Mouse (Mus musculus): ENCODE data around the gene Mob3c. TPM values are rescaled to one million over a fixed set of nuclear protein-coding genes. Genes with fewer than 3 reads are reported as not detected.

The Mob3c gene
- polyA plus RNA-seq, 1 experiment: 36.4 TPM

DNA sequence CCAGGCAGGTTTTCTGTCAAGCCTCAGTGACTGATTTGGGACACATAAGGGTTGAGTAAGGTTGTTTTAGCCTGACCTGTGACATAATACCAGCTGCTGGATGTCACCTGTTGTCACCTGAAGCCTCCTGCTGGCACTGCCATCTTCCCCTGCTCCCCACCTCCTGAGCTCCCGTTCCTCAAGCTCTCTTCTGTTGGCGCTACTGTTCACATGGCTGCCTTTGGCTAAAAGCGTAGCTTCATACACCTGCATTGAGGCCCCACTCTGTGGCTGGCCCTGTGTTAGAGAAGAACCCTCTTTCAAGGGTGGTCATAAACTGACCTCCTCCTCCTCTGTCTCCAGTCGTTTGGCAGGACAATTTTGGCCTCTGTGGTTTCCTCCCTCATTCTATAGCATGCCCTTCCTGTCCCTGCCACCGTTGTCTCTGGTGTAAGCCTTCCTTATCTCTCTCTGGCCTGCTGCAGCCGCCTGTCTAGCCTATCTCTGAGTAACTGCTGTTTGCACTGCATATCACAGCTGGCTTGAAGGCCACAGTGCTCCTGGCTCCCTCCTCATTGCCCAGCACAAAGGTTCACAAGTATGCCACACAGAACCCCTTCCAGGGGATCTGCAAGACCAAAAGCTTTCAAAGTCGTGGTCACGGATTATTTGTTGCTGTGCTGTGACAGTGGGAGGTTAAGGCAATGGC lies 21.2 kb downstream of the Mob3c start:
- H3K27ac ChIP-seq (ENCODE audit: control insufficient read depth, insufficient read depth, low read length): no peak overlapping the region
- 52% methylated on average over 8 of the region's 8 CpGs for WGBS
- peaks cover 27% of the 10 kb centered on the region for H3K36me3 ChIP-seq (ENCODE audit: control insufficient read depth, insufficient read depth, low read length)
- TF ChIP-seq CTCF (IDR thresholded peaks at IDR 0.05; ENCODE audit: borderline replicate concordance, control insufficient read depth, extremely low read depth, insufficient read depth, low read length, poor library complexity): no peak
- H3K27me3 ChIP-seq (ENCODE audit: control insufficient read depth, insufficient read depth, low read length): no peaks in the 10 kb centered on the region
- no peak overlapping the region for H3K4me3 ChIP-seq (ENCODE audit: control insufficient read depth, insufficient read depth, low read length)
- DNase-seq: no peak
- no peaks in the 10 kb centered on the region for H3K4me1 ChIP-seq (replicated peaks; ENCODE audit: control insufficient read depth, insufficient read depth, low read length)

- H3K36me3 ChIP-seq (ENCODE audit: control insufficient read depth, insufficient read depth, low read length): peaks cover 27% of the 10 kb centered on the region
- no peak overlapping the region for H3K27ac ChIP-seq (ENCODE audit: control insufficient read depth, insufficient read depth, low read length)
- H3K4me3 ChIP-seq (ENCODE audit: control insufficient read depth, insufficient read depth, low read length): no peak overlapping the region
- 95% methylated on average over 2 of the region's 2 CpGs for WGBS
- no peak for TF ChIP-seq POLR2A (IDR thresholded peaks at IDR 0.05; ENCODE audit: control insufficient read depth, extremely low read depth, insufficient read depth, low read length, poor library complexity)
- no peak for TF ChIP-seq CTCF (IDR thresholded peaks at IDR 0.05; ENCODE audit: borderline replicate concordance, control insufficient read depth, extremely low read depth, insufficient read depth, low read length, poor library complexity)
- no peaks in the 10 kb centered on the region for H3K4me1 ChIP-seq (replicated peaks; ENCODE audit: control insufficient read depth, insufficient read depth, low read length)
- no peak for DNase-seq
- H3K27me3 ChIP-seq (ENCODE audit: control insufficient read depth, insufficient read depth, low read length): no peaks in the 10 kb centered on the region
Observed at GRCm38 (mm10) chr4:115850111-115850510, 22.2 kb downstream of the Mob3c start.

DNA sequence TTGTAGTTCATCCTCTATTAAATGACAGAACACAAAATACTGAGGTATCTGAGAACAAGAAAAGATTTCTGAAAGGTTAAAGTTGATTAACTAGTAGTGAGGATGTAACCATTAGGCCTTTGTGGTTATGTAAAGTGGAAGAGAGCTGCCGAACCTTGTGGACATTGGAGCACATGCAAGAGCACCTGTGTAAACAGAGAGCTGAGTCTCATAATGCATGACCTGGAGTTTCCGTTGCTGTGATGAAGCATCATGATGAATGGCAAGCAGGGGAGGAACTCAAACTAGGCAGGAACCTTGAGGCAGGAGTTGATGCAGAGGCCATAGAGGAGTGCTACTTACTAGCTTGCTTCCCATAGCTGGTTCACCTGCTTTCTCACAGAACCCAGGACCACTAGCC lies 22.7 kb downstream of the Mob3c start:
- Histone ChIP-seq H3K27me3 (ENCODE audit: control insufficient read depth, insufficient read depth, low read length) (no peaks in the 10 kb centered on the region), H3K27ac (ENCODE audit: control insufficient read depth, insufficient read depth, low read length) (no peak overlapping the region), H3K4me3 (ENCODE audit: control insufficient read depth, insufficient read depth, low read length) (no peak overlapping the region), H3K36me3 (ENCODE audit: control insufficient read depth, insufficient read depth, low read length) (peaks cover 27% of the 10 kb centered on the region), H3K4me1 (replicated peaks; ENCODE audit: control insufficient read depth, insufficient read depth, low read length) (no peaks in the 10 kb centered on the region)
- TF ChIP-seq CTCF (IDR thresholded peaks at IDR 0.05; ENCODE audit: borderline replicate concordance, control insufficient read depth, extremely low read depth, insufficient read depth, low read length, poor library complexity): no peak
- TF ChIP-seq POLR2A (IDR thresholded peaks at IDR 0.05; ENCODE audit: control insufficient read depth, extremely low read depth, insufficient read depth, low read length, poor library complexity): no peak
- DNase-seq: no peak
- 81% methylated on average over 2 of the region's 2 CpGs for WGBS

DNA sequence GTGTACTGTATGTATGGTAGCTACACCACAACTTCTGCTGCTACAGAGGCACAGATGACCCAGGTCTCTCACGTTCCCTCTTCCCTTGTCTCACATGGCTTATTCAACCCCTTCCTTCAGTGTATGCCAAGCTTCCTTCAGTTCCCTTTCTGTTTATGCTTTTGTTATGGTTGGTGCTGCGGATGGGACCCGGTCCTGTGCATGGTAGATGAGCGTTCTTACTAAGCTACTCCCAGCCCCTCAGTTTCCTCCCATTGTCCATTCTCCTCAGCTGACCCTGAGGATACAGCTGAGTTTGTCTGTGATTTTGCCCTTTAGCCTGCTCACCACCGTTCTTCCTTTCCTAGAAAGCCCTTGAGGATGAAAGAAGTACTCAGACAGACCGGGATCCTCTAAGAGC lies 23.7 kb downstream of the Mob3c start:
- H3K4me1 ChIP-seq (replicated peaks; ENCODE audit: control insufficient read depth, insufficient read depth, low read length): no peaks in the 10 kb centered on the region
- no peak overlapping the region for H3K27ac ChIP-seq (ENCODE audit: control insufficient read depth, insufficient read depth, low read length)
- peaks cover 27% of the 10 kb centered on the region for H3K36me3 ChIP-seq (ENCODE audit: control insufficient read depth, insufficient read depth, low read length)
- H3K4me3 ChIP-seq (ENCODE audit: control insufficient read depth, insufficient read depth, low read length): no peak overlapping the region
- no peak for DNase-seq
- TF ChIP-seq CTCF (IDR thresholded peaks at IDR 0.05; ENCODE audit: borderline replicate concordance, control insufficient read depth, extremely low read depth, insufficient read depth, low read length, poor library complexity): no peak
- no peak for TF ChIP-seq POLR2A (IDR thresholded peaks at IDR 0.05; ENCODE audit: control insufficient read depth, extremely low read depth, insufficient read depth, low read length, poor library complexity)
- H3K27me3 ChIP-seq (ENCODE audit: control insufficient read depth, insufficient read depth, low read length): no peaks in the 10 kb centered on the region
- 94% methylated on average over 6 of the region's 6 CpGs for WGBS

GRCm38 (mm10) chr4:115855100-115855499 lies 27.2 kb downstream of the Mob3c start:
- no peak overlapping the region for H3K4me3 ChIP-seq (ENCODE audit: control insufficient read depth, insufficient read depth, low read length)
- H3K4me1 ChIP-seq (replicated peaks; ENCODE audit: control insufficient read depth, insufficient read depth, low read length): no peaks in the 10 kb centered on the region; the same call in 1 of the 2 replicates
- H3K36me3 ChIP-seq (ENCODE audit: control insufficient read depth, insufficient read depth, low read length): peaks cover 22% of the 10 kb centered on the region
- H3K27ac ChIP-seq (ENCODE audit: control insufficient read depth, insufficient read depth, low read length): no peak overlapping the region
- H3K27me3 ChIP-seq (ENCODE audit: control insufficient read depth, insufficient read depth, low read length): no peaks in the 10 kb centered on the region
- TF ChIP-seq CTCF (IDR thresholded peaks at IDR 0.05; ENCODE audit: borderline replicate concordance, control insufficient read depth, extremely low read depth, insufficient read depth, low read length, poor library complexity): no peak
- WGBS: 66% methylated on average over 6 of the region's 6 CpGs
- DNase-seq: no peak

- DNase-seq: no peak
- H3K27me3 ChIP-seq (ENCODE audit: control insufficient read depth, insufficient read depth, low read length): no peaks in the 10 kb centered on the region
- H3K36me3 ChIP-seq (ENCODE audit: control insufficient read depth, insufficient read depth, low read length): peaks cover 18% of the 10 kb centered on the region
- H3K4me3 ChIP-seq (ENCODE audit: control insufficient read depth, insufficient read depth, low read length): no peak overlapping the region
- no peak for TF ChIP-seq CTCF (IDR thresholded peaks at IDR 0.05; ENCODE audit: borderline replicate concordance, control insufficient read depth, extremely low read depth, insufficient read depth, low read length, poor library complexity)
- no peak for TF ChIP-seq POLR2A (IDR thresholded peaks at IDR 0.05; ENCODE audit: control insufficient read depth, extremely low read depth, insufficient read depth, low read length, poor library complexity)
- H3K27ac ChIP-seq (ENCODE audit: control insufficient read depth, insufficient read depth, low read length): no peak overlapping the region
- no peaks in the 10 kb centered on the region; the same call in 1 of the 2 replicates for H3K4me1 ChIP-seq (replicated peaks; ENCODE audit: control insufficient read depth, insufficient read depth, low read length)
- 89% methylated on average over 4 of the region's 4 CpGs for WGBS
Observed at GRCm38 (mm10) chr4:115855609-115856008, 27.7 kb downstream of the Mob3c start.

GRCm38 (mm10) chr4:115856282-115856681 lies 28.4 kb downstream of the Mob3c start:
- no peaks in the 10 kb centered on the region for H3K27me3 ChIP-seq (ENCODE audit: control insufficient read depth, insufficient read depth, low read length)
- H3K4me1 ChIP-seq (replicated peaks; ENCODE audit: control insufficient read depth, insufficient read depth, low read length): no peaks in the 10 kb centered on the region; the same call in 1 of the 2 replicates
- no peak overlapping the region for H3K4me3 ChIP-seq (ENCODE audit: control insufficient read depth, insufficient read depth, low read length)
- 96% methylated on average over 4 of the region's 4 CpGs for WGBS
- peaks cover 15% of the 10 kb centered on the region for H3K36me3 ChIP-seq (ENCODE audit: control insufficient read depth, insufficient read depth, low read length)
- no peak for TF ChIP-seq CTCF (IDR thresholded peaks at IDR 0.05; ENCODE audit: borderline replicate concordance, control insufficient read depth, extremely low read depth, insufficient read depth, low read length, poor library complexity)
- TF ChIP-seq POLR2A (IDR thresholded peaks at IDR 0.05; ENCODE audit: control insufficient read depth, extremely low read depth, insufficient read depth, low read length, poor library complexity): no peak
- no peak overlapping the region for H3K27ac ChIP-seq (ENCODE audit: control insufficient read depth, insufficient read depth, low read length)
- no peak for DNase-seq

Measured in thymus, adult 2 months (tissue).